Mouse (Mus musculus): ENCODE measurements around the gene Inka1. TPM values are rescaled to one million over a fixed set of nuclear protein-coding genes. Genes with fewer than 3 reads are reported as not detected.

Inka1 gene
- polyA plus RNA-seq, 1 experiment from 2014 or later: 19.4 TPM

GRCm38 (mm10) chr9:107961881-107962280 is 23.8 kb downstream of the Inka1 start:
- no peak for ATAC-seq

GRCm38 (mm10) chr9:107961351-107961762 is 24.3 kb downstream of the Inka1 start:
- H3K4me2 ChIP-seq (replicated peaks; ENCODE audit: low read depth): no peak overlapping the region
- TF ChIP-seq CTCF (IDR thresholded peaks at IDR 0.05; ENCODE audit: low read depth): no peak
- H3K27ac ChIP-seq (ENCODE audit: low read depth, low read length): no peak overlapping the region
- ATAC-seq: no peak
- H3K9ac ChIP-seq (ENCODE audit: low read depth, low read length): no peak overlapping the region
- H3K4me1 ChIP-seq (replicated peaks; ENCODE audit: control insufficient read depth, insufficient read depth, low read length): no peaks in the 10 kb centered on the region
- H3K27me3 ChIP-seq (replicated peaks; ENCODE audit: control insufficient read depth, insufficient read depth, low read length): no peaks in the 10 kb centered on the region
- 89% methylated on average over 10 of the region's 10 CpGs for WGBS
- H3K36me3 ChIP-seq (ENCODE audit: control insufficient read depth, insufficient read depth): peaks cover 8% of the 10 kb centered on the region; the same call in 1 of the 2 replicates
- no peak overlapping the region for H3K4me3 ChIP-seq (ENCODE audit: low read depth, low read length)
- no peaks in the 10 kb centered on the region for H3K9me3 ChIP-seq (ENCODE audit: control insufficient read depth)

More at GRCm38 (mm10) chr9:107961881-107962280, 23.8 kb downstream of the Inka1 start:
- TF ChIP-seq CTCF (IDR thresholded peaks at IDR 0.05; ENCODE audit: low read depth): peak; percentile 70
- H3K27ac ChIP-seq (ENCODE audit: low read depth, low read length): no peak overlapping the region
- no peak overlapping the region for H3K4me3 ChIP-seq (ENCODE audit: low read depth, low read length)
- H3K36me3 ChIP-seq (ENCODE audit: control insufficient read depth, insufficient read depth): peaks cover 8% of the 10 kb centered on the region; the same call in 1 of the 2 replicates
- H3K9ac ChIP-seq (ENCODE audit: low read depth, low read length): no peak overlapping the region
- no peaks in the 10 kb centered on the region for H3K4me1 ChIP-seq (replicated peaks; ENCODE audit: control insufficient read depth, insufficient read depth, low read length)
- no peak overlapping the region for H3K4me2 ChIP-seq (replicated peaks; ENCODE audit: low read depth)
- H3K27me3 ChIP-seq (replicated peaks; ENCODE audit: control insufficient read depth, insufficient read depth, low read length): no peaks in the 10 kb centered on the region
- no peaks in the 10 kb centered on the region for H3K9me3 ChIP-seq (ENCODE audit: control insufficient read depth)
- WGBS: 54% methylated on average over 5 of the region's 5 CpGs

- Histone ChIP-seq H3K4me2 (replicated peaks; ENCODE audit: low read depth) (no peak overlapping the region), H3K36me3 (ENCODE audit: control insufficient read depth, insufficient read depth) (peaks cover 8% of the 10 kb centered on the region; the same call in 1 of the 2 replicates), H3K9ac (ENCODE audit: low read depth, low read length) (no peak overlapping the region), H3K27me3 (replicated peaks; ENCODE audit: control insufficient read depth, insufficient read depth, low read length) (no peaks in the 10 kb centered on the region), H3K4me1 (replicated peaks; ENCODE audit: control insufficient read depth, insufficient read depth, low read length) (no peaks in the 10 kb centered on the region), H3K9me3 (ENCODE audit: control insufficient read depth) (no peaks in the 10 kb centered on the region), H3K27ac (ENCODE audit: low read depth, low read length) (no peak overlapping the region), H3K4me3 (ENCODE audit: low read depth, low read length) (no peak overlapping the region)
- WGBS: 74% methylated on average over 4 of the region's 4 CpGs
- peak; percentile 55 for TF ChIP-seq CTCF (IDR thresholded peaks at IDR 0.05; ENCODE audit: low read depth)
- ATAC-seq: no peak
Measured at GRCm38 (mm10) chr9:107960928-107961327, 24.8 kb downstream of the Inka1 start.

GRCm38 (mm10) chr9:107959896-107960295 is 25.8 kb downstream of the Inka1 start:
- no peaks in the 10 kb centered on the region for H3K4me1 ChIP-seq (replicated peaks; ENCODE audit: control insufficient read depth, insufficient read depth, low read length)
- H3K4me3 ChIP-seq (ENCODE audit: low read depth, low read length): no peak overlapping the region
- H3K9ac ChIP-seq (ENCODE audit: low read depth, low read length): no peak overlapping the region
- H3K9me3 ChIP-seq (ENCODE audit: control insufficient read depth): no peaks in the 10 kb centered on the region
- peaks cover 8% of the 10 kb centered on the region; the same call in 1 of the 2 replicates for H3K36me3 ChIP-seq (ENCODE audit: control insufficient read depth, insufficient read depth)
- no peak overlapping the region for H3K4me2 ChIP-seq (replicated peaks; ENCODE audit: low read depth)
- no peak overlapping the region; the same call in 1 of the 2 replicates for H3K27ac ChIP-seq (ENCODE audit: low read depth, low read length)
- no peak for ATAC-seq
- no peak for TF ChIP-seq CTCF (IDR thresholded peaks at IDR 0.05; ENCODE audit: low read depth)
- 64% methylated on average over 6 of the region's 6 CpGs for WGBS
- H3K27me3 ChIP-seq (replicated peaks; ENCODE audit: control insufficient read depth, insufficient read depth, low read length): no peaks in the 10 kb centered on the region

DNA sequence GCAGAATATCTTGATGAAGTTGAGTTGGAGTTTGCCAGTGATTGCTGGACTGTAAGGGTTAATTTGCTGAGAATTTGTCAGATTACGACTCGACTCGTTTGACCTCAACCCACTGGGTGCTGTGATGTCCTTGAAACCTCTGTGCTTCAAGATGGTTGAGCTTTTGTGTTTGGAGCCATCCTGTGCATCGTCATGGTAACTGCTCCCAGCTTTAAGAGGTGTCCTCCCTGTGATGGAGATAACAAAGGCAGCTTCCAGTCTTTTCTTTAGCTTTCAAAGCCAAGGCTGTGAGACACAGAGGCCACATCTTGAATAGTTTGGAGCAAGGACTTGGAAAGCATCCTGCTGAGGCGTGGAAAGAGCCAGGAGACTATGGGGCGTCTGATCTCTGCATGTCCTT is 28.5 kb downstream of the Inka1 start:
- 0 out of 2 replicates have a peak, but pooled peaks cover 8% of the 10 kb centered on the region for H3K36me3 ChIP-seq (ENCODE audit: control insufficient read depth, insufficient read depth)
- ATAC-seq: no peak
- no peak overlapping the region for H3K9ac ChIP-seq (ENCODE audit: low read depth, low read length)
- no peaks in the 10 kb centered on the region for H3K9me3 ChIP-seq (ENCODE audit: control insufficient read depth)
- no peak for TF ChIP-seq CTCF (IDR thresholded peaks at IDR 0.05; ENCODE audit: low read depth)
- WGBS: 60% methylated on average over 6 of the region's 6 CpGs
- H3K27me3 ChIP-seq (replicated peaks; ENCODE audit: control insufficient read depth, insufficient read depth, low read length): no peaks in the 10 kb centered on the region
- H3K4me2 ChIP-seq (replicated peaks; ENCODE audit: low read depth): no peak overlapping the region
- no peak overlapping the region for H3K27ac ChIP-seq (ENCODE audit: low read depth, low read length)
- H3K4me3 ChIP-seq (ENCODE audit: low read depth, low read length): no peak overlapping the region
- H3K4me1 ChIP-seq (replicated peaks; ENCODE audit: control insufficient read depth, insufficient read depth, low read length): no peaks in the 10 kb centered on the region

DNA sequence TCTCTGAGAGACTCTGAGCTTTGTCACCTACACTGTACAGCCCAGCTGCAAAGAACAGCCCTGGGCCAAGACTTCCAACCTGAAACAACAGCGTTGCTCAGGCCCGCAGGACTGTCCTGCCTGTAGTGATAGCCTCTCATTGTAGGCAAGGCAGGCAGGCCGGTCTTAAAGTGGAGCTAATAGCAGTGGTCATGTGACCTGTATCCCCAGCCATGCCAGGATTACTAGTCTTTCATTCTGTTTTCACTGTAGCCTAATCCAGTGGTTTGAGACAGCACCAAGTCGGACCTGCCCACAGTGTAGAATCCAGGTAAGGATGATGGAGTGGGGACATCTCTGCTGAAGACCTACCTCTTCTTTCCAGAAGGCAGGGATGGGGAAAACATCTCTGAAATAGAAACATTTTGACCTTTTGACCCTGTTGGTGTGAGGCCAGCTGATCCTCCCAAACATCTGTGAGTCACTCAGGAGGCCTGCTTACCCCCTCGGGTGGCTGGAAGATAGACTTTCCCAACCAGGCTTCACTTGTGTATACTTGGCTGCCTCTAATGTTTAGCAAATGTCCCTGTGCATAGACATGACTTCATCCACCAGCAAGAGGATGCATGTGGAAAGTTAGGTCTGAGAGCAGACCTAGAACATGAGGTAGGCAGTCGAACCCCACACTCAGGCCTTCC is 29.9 kb downstream of the Inka1 start:
- WGBS: 70% methylated on average over 6 of the region's 6 CpGs
- H3K4me1 ChIP-seq (replicated peaks; ENCODE audit: control insufficient read depth, insufficient read depth, low read length): no peaks in the 10 kb centered on the region
- no peak overlapping the region for H3K4me3 ChIP-seq (ENCODE audit: low read depth, low read length)
- ATAC-seq: no peak
- H3K36me3 ChIP-seq (ENCODE audit: control insufficient read depth, insufficient read depth): 0 out of 2 replicates have a peak, but pooled peaks cover 8% of the 10 kb centered on the region
- no peaks in the 10 kb centered on the region for H3K27me3 ChIP-seq (replicated peaks; ENCODE audit: control insufficient read depth, insufficient read depth, low read length)
- TF ChIP-seq CTCF (IDR thresholded peaks at IDR 0.05; ENCODE audit: low read depth): no peak
- no peak overlapping the region for H3K4me2 ChIP-seq (replicated peaks; ENCODE audit: low read depth)
- H3K27ac ChIP-seq (ENCODE audit: low read depth, low read length): no peak overlapping the region
- no peak overlapping the region for H3K9ac ChIP-seq (ENCODE audit: low read depth, low read length)
- no peaks in the 10 kb centered on the region for H3K9me3 ChIP-seq (ENCODE audit: control insufficient read depth)

Measured in intestine, postnatal 0 days (tissue).